ENCODE assay signal across 15 mouse cellular contexts in genomic region chr7:57153743-57154142, GRCm38 (mm10).
DNase-seq lines count a peak whose midpoint lies in the region; ATAC-seq and TF ChIP-seq lines count a peak whose summit lies in the region.
"Had no signal": no experiment of that assay in that cellular context is flagged by ENCODE, and none has a peak within 500 bp of the region (broad histone marks: within the 10 kb centered on the region; RNA-seq: fewer than 3 reads in every experiment).

No protein-coding gene starts in this region.

- 25% methylated on average over 5 of the region's 5 CpGs for WGBS in forebrain, embryonic 11.5 days
- 36% methylated on average over 5 of the region's 5 CpGs for WGBS in forebrain, embryonic 10.5 days
- 25% methylated on average over 5 of the region's 5 CpGs for WGBS in kidney, embryonic 16.5 days

- H3K4me1 ChIP-seq in forebrain, embryonic 11.5 days (replicated peaks; ENCODE audit: control insufficient read depth, insufficient read depth, low read length): no peaks in the 10 kb centered on the region
- H3K4me1 ChIP-seq in forebrain, embryonic 10.5 days: peaks cover 14% of the 10 kb centered on the region
- peaks cover 7% of the 10 kb centered on the region; the same call in 1 of the 2 replicates for H3K4me1 ChIP-seq in kidney, embryonic 16.5 days (ENCODE audit: insufficient read depth, low read length)
- H3K4me1 ChIP-seq: embryonic facial prominence, embryonic 13.5 days; heart, embryonic 12.5 days had no signal

- no peak overlapping the region for H3K4me2 ChIP-seq in forebrain, embryonic 11.5 days (ENCODE audit: low read depth, low read length, severe bottlenecking)
- no peak overlapping the region for H3K4me2 ChIP-seq in kidney, embryonic 16.5 days (replicated peaks; ENCODE audit: low read depth, low read length)
- H3K4me2 ChIP-seq: embryonic facial prominence, embryonic 13.5 days; heart, embryonic 12.5 days; hindbrain, embryonic 14.5 days had no signal

- H3K27me3 ChIP-seq in forebrain, embryonic 11.5 days (ENCODE audit: control insufficient read depth, insufficient read depth, low read length): no peaks in the 10 kb centered on the region
- no peaks in the 10 kb centered on the region for H3K27me3 ChIP-seq in forebrain, embryonic 10.5 days (ENCODE audit: poor library complexity, severe bottlenecking)
- H3K27me3 ChIP-seq in kidney, embryonic 16.5 days (ENCODE audit: insufficient read depth, low read length): no peaks in the 10 kb centered on the region
- H3K27me3 ChIP-seq: embryonic facial prominence, embryonic 13.5 days; heart, embryonic 12.5 days had no signal

- no peaks in the 10 kb centered on the region for H3K36me3 ChIP-seq in forebrain, embryonic 11.5 days (ENCODE audit: control insufficient read depth, insufficient read depth, low read length)
- H3K36me3 ChIP-seq in forebrain, embryonic 10.5 days (replicated peaks): no peaks in the 10 kb centered on the region
- no peaks in the 10 kb centered on the region for H3K36me3 ChIP-seq in kidney, embryonic 16.5 days (ENCODE audit: insufficient read depth, low read length)
- H3K36me3 ChIP-seq: embryonic facial prominence, embryonic 13.5 days; heart, embryonic 12.5 days; hindbrain, embryonic 10.5 days had no signal

- H3K27ac ChIP-seq in forebrain, embryonic 11.5 days (ENCODE audit: low read depth, low read length): no peak overlapping the region
- H3K27ac ChIP-seq in forebrain, embryonic 10.5 days: no peak overlapping the region
- H3K27ac ChIP-seq in kidney, embryonic 16.5 days (ENCODE audit: low read length): 0 out of 2 replicates have a peak overlapping the region, but pooled peaks have one; percentile 34
- H3K27ac ChIP-seq: embryonic facial prominence, embryonic 13.5 days; hindbrain, embryonic 10.5 days; hindbrain, embryonic 14.5 days had no signal

- DNase-seq in forebrain, embryonic 11.5 days (ENCODE audit: low spot score): no peak
- DNase-seq in forebrain, embryonic 10.5 days (ENCODE audit: extremely low spot score, low spot score): no peak
- no peak for DNase-seq in kidney, adult 18-20 months
- peak; percentile 25 for DNase-seq in brain, embryonic 14.5 days (ENCODE audit: low read depth)
- DNase-seq in retina, embryonic 14.5 days (ENCODE audit: low spot score): peak; percentile 42
- no peak for DNase-seq in lung, postnatal 25 days (ENCODE audit: low spot score)
- DNase-seq: adrenal gland, postnatal 10 days; cerebellum, adult 11-12 months; cerebellum, adult 9-10 months; cerebellum, postnatal 25 days had no signal

- no peak overlapping the region for H3K4me3 ChIP-seq in forebrain, embryonic 11.5 days (ENCODE audit: low read depth, low read length)
- no peak overlapping the region for H3K4me3 ChIP-seq in forebrain, embryonic 10.5 days
- H3K4me3 ChIP-seq in kidney, embryonic 16.5 days (ENCODE audit: low read length): no peak overlapping the region
- H3K4me3 ChIP-seq: embryonic facial prominence, embryonic 13.5 days; heart, embryonic 12.5 days; hindbrain, embryonic 10.5 days had no signal

- no peaks in the 10 kb centered on the region for H3K9me3 ChIP-seq in forebrain, embryonic 11.5 days (ENCODE audit: control insufficient read depth, low read length)
- no peaks in the 10 kb centered on the region for H3K9me3 ChIP-seq in forebrain, embryonic 10.5 days
- no peaks in the 10 kb centered on the region for H3K9me3 ChIP-seq in kidney, embryonic 16.5 days (ENCODE audit: low read length)
- H3K9me3 ChIP-seq: embryonic facial prominence, embryonic 13.5 days; heart, embryonic 12.5 days; hindbrain, embryonic 10.5 days had no signal

- TF ChIP-seq POLR2A in brain, embryonic 14.5 days (IDR thresholded peaks at IDR 0.05; ENCODE audit: borderline replicate concordance, extremely low read depth, insufficient read depth, insufficient read length, poor library complexity, severe bottlenecking): no peak

- TF ChIP-seq CTCF in brain, embryonic 14.5 days (IDR thresholded peaks at IDR 0.05; ENCODE audit: borderline replicate concordance, extremely low read depth, insufficient read depth, insufficient read length): no peak

- ATAC-seq in forebrain, embryonic 11.5 days (replicated peaks; ENCODE audit: low FRiP score): peak; percentile 67; the same call in 1 of the 2 replicates
- ATAC-seq in kidney, embryonic 16.5 days (ENCODE audit: low FRiP score, low TSS enrichment): 0 out of 2 replicates have a peak, but pooled peaks have one; percentile 65

- no peak overlapping the region for H3K9ac ChIP-seq in forebrain, embryonic 11.5 days (ENCODE audit: low read length)
- no peak overlapping the region for H3K9ac ChIP-seq in kidney, embryonic 16.5 days (replicated peaks; ENCODE audit: low read length)
- H3K9ac ChIP-seq: embryonic facial prominence, embryonic 13.5 days; heart, embryonic 12.5 days; hindbrain, embryonic 14.5 days had no signal

Comparison
In these comparisons a context has a peak if more than half of its experiments do, and no peak if none do; other contexts are left out.
1. DNase-seq: peak in brain, embryonic 14.5 days (single experiment) and retina, embryonic 14.5 days (single experiment); none in forebrain, embryonic 11.5 days (single experiment), forebrain, embryonic 10.5 days (single experiment), kidney, adult 18-20 months (single experiment) and lung, postnatal 25 days (single experiment).